Mouse (Mus musculus) CH12.LX (cell line): ENCODE data around the gene Ccdc158. TPM values are rescaled to one million over a fixed set of nuclear protein-coding genes. Genes with fewer than 3 reads are reported as not detected.

Experiments used
- polyA plus RNA-seq: library from polyadenylated mRNA; unstranded; fragments of >175 nt; gene quantifications from 2 replicates; pipeline ENCODE4 v1.2.1, GENCODE M21; 2012; ENCODE audit warnings: low read depth; ENCODE audit not compliant: insufficient read length
- total RNA-seq, 2 experiments: library from RNA; depleted of rRNA; stranded (reverse); fragments of 300-350 nt in 1 of 2; fragments of >200 nt in 1 of 2; gene quantifications; 2 replicates each; pipeline ENCODE4 v1.2.3; 2012 to 2014

The Ccdc158 gene
- total and polyA plus RNA-seq, 3 experiments: not detected

Other genes with a start within 250 kb of the Ccdc158 start
- 41.9 and 43.7 TPM in 2 replicates for gene Nup54, start 240.1 kb downstream of the Ccdc158 start, total RNA-seq (2012; rRNA removed)
- gene Nup54, start 240.1 kb downstream of the Ccdc158 start, total RNA-seq (2014; rRNA removed): 90.5 and 101 TPM in 2 replicates
- 66.4 and 72.5 TPM in 2 replicates for gene Nup54, start 240.1 kb downstream of the Ccdc158 start, polyA plus RNA-seq
- 6.0 and 9.2 TPM in 2 replicates for gene Scarb2, start 168.4 kb downstream of the Ccdc158 start, total RNA-seq (2012; rRNA removed)
- gene Scarb2, start 168.4 kb downstream of the Ccdc158 start, total RNA-seq (2014; rRNA removed): 9.5 and 11.2 TPM in 2 replicates
- gene Scarb2, start 168.4 kb downstream of the Ccdc158 start, polyA plus RNA-seq: 6.5 and 7.2 TPM in 2 replicates
- gene Fam47e, start 120.2 kb downstream of the Ccdc158 start, total RNA-seq (2012; rRNA removed): not detected in 2 replicates
- not detected in 2 replicates for gene Fam47e, start 120.2 kb downstream of the Ccdc158 start, total RNA-seq (2014; rRNA removed)
- gene Fam47e, start 120.2 kb downstream of the Ccdc158 start, polyA plus RNA-seq: not detected in 2 replicates
- gene Stbd1, start 72.2 kb downstream of the Ccdc158 start, total RNA-seq (2012; rRNA removed): 0.29 and 0.89 TPM in 2 replicates
- gene Stbd1, start 72.2 kb downstream of the Ccdc158 start, total RNA-seq (2014; rRNA removed): 0.96 and 0.99 TPM in 2 replicates
- gene Stbd1, start 72.2 kb downstream of the Ccdc158 start, polyA plus RNA-seq: 0.93 and 1.3 TPM in 2 replicates
- 0.04 and 0.25 TPM in 2 replicates for gene Shroom3, start 8.2 kb upstream of the Ccdc158 start, total RNA-seq (2012; rRNA removed)
- not detected in 2 replicates for gene Shroom3, start 8.2 kb upstream of the Ccdc158 start, total RNA-seq (2014; rRNA removed)
- 0.11 and 0.94 TPM in 2 replicates for gene Shroom3, start 8.2 kb upstream of the Ccdc158 start, polyA plus RNA-seq